Mouse (Mus musculus) small intestine, adult 2 months (tissue): ENCODE data around the gene Stk10. TPM values are rescaled to one million over a fixed set of nuclear protein-coding genes. Genes with fewer than 3 reads are reported as not detected.

Experiments
- H3K27ac ChIP-seq: fragments of 200-500 bp; 2 replicates; pipeline ENCODE4 v1.5.1; 2012; ENCODE audit warnings: low read depth, low read length, control low read depth, inconsistent platforms; ENCODE audit not compliant: insufficient read depth
- H3K27me3 ChIP-seq: fragments of 200-500 bp; 2 replicates; pipeline ENCODE4 v1.6.1; 2012; ENCODE audit warnings: mild to moderate bottlenecking, moderate library complexity, low read length, inconsistent platforms; ENCODE audit not compliant: control insufficient read depth, insufficient read depth
- H3K36me3 ChIP-seq: fragments of 200-500 bp; 2 replicates; pipeline ENCODE4 v1.6.1; 2012; ENCODE audit warnings: mild to moderate bottlenecking, low read length, control low read depth, inconsistent platforms; ENCODE audit not compliant: control insufficient read depth, insufficient read depth
- H3K4me1 ChIP-seq: fragments of 200-500 bp; 2 replicates; pipeline ENCODE4 v1.6.1; 2012; ENCODE audit warnings: low read length, inconsistent platforms, mixed read lengths; ENCODE audit not compliant: control insufficient read depth, insufficient read depth, insufficient read length
- H3K4me3 ChIP-seq: fragments of 200-500 bp; 2 replicates; pipeline ENCODE4 v1.5.1; 2012; ENCODE audit warnings: low read depth, mild to moderate bottlenecking, control low read depth, inconsistent platforms, low read length, moderate library complexity
- CTCF ChIP-seq: fragments of 200-500 bp; IDR thresholded peaks from 2 replicates; pipeline ENCODE4 v1.5.1; 2012; ENCODE audit warnings: low read depth, mild to moderate bottlenecking, control low read depth, inconsistent platforms, low read length, moderate library complexity, mixed read lengths; ENCODE audit not compliant: insufficient replicate concordance, insufficient read length; ENCODE audit errors: extremely low read depth
- POLR2A ChIP-seq: fragments of 200-500 bp; IDR thresholded peaks from 2 replicates; pipeline ENCODE4 v1.6.1; 2012; ENCODE audit warnings: low read depth, mild to moderate bottlenecking, control low read depth, inconsistent platforms, low read length, moderate library complexity
- WGBS: fragments of 180-500 bp; shearing (Covaris S2); methylation state at CpG from one replicate; pipeline ENCODE4 v1.1.7; 2018; 5-methylcytosine and 5-hydroxymethylcytosine counted together
- polyA plus RNA-seq: library from polyadenylated mRNA; depleted of rRNA; stranded (reverse); fragments of >200 nt; gene quantifications from 2 replicates; pipeline ENCODE4 v1.2.3, GENCODE M21; 2012

The Stk10 gene
- polyA plus RNA-seq, 1 experiment = 49.4 TPM

- 65% methylated on average over 6 of the region's 6 CpGs for WGBS
- no peaks in the 10 kb centered on the region for H3K27me3 ChIP-seq
- H3K4me1 ChIP-seq = no peaks in the 10 kb centered on the region
- no peak overlapping the region for H3K4me3 ChIP-seq
- peaks cover 5% of the 10 kb centered on the region; the same call in 1 of the 2 replicates for H3K36me3 ChIP-seq
- no peak overlapping the region for H3K27ac ChIP-seq
- TF ChIP-seq POLR2A (no peak), CTCF (no peak)
Measured at GRCm38 (mm10) chr11:32575964-32576759, 43.1 kb downstream of the Stk10 start.

DNA sequence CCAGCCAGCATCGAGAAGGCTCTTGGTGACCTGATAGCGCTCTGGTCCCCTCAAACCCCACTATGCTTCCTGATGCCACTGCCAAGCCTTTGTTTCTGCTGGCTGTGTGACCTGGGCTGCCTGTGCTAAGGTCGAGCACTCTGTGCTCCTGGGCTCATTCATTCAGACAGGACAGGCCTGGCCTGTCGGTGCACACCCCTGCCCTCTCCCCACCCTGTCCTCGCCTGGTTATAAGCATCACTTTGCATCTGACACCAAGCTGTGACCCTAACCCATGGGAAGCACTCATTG, 43.6 kb downstream of the Stk10 start:
- 28% methylated on average over 5 of the region's 5 CpGs for WGBS
- no peaks in the 10 kb centered on the region for H3K4me1 ChIP-seq
- no peak for TF ChIP-seq CTCF
- no peak for TF ChIP-seq POLR2A

DNA sequence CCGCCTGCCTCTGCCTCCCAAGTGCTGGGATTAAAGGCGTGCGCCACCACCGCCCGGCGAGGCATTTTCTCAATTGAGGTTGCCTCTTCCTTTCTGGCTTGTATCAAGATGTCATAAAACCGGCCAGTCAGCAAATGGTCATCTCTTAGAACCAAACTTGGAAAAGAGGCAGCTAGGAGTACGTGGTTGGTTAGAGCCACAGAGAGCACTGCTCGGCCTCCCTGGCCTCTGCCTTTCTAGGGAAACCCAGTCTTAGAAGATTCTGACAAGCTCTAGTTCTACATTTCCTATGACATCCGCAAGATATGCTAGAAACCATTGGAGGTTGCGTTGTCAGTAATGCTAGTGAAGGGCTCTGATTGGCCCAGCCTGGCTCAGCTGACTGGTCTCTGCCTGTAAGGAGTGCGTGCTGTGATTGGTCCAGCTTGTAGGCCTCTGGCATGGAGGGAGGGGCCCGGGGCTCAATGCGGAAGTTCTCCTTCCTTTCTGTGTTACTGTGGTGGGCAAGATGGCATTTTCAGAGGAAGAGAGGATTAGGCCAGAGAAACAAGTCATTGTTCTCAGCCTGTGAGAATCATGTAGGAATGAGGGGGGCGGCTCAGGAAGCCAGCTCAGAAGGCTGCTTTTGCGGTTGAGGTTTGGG, 47.3 kb downstream of the Stk10 start:
- H3K4me1 ChIP-seq = peaks cover 4% of the 10 kb centered on the region; the same call in 1 of the 2 replicates
- no peaks in the 10 kb centered on the region for H3K27me3 ChIP-seq
- H3K36me3 ChIP-seq = peaks cover 5% of the 10 kb centered on the region; the same call in 1 of the 2 replicates
- TF ChIP-seq CTCF (no peak), POLR2A (no peak)
- no peak overlapping the region for H3K4me3 ChIP-seq
- no peak overlapping the region for H3K27ac ChIP-seq
- WGBS = 85% methylated on average over 16 of the region's 16 CpGs

More for the DNA sequence above, 43.6 kb downstream of the Stk10 start:
- peaks cover 5% of the 10 kb centered on the region; the same call in 1 of the 2 replicates for H3K36me3 ChIP-seq
- H3K27ac ChIP-seq = no peak overlapping the region
- H3K4me3 ChIP-seq = no peak overlapping the region
- no peaks in the 10 kb centered on the region for H3K27me3 ChIP-seq

DNA sequence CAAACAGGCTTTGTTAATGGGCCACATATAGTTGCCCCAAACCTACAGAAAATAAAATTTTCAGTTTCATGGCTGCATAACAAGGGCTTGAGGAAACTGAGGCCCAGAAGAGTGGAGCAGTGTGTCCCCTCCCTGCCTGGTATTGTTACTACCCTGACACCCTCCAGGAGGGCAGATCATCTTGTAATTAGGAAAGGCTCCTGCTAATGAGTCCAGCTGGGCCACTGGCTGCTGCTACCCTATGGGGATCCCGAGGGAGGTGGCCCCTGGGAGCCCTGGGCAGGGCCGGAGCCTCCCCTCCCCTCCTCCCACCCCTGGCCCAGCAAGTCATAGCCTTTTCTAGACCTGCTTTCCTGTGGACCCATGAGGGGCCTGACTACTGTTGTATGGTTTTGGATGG, 47.9 kb downstream of the Stk10 start:
- H3K27me3 ChIP-seq = no peaks in the 10 kb centered on the region
- TF ChIP-seq POLR2A = no peak
- TF ChIP-seq CTCF = no peak
- peaks cover 5% of the 10 kb centered on the region; the same call in 1 of the 2 replicates for H3K36me3 ChIP-seq
- H3K27ac ChIP-seq = no peak overlapping the region
- WGBS = 70% methylated on average over 2 of the region's 2 CpGs
- no peak overlapping the region for H3K4me3 ChIP-seq
- H3K4me1 ChIP-seq = peaks cover 4% of the 10 kb centered on the region; the same call in 1 of the 2 replicates

DNA sequence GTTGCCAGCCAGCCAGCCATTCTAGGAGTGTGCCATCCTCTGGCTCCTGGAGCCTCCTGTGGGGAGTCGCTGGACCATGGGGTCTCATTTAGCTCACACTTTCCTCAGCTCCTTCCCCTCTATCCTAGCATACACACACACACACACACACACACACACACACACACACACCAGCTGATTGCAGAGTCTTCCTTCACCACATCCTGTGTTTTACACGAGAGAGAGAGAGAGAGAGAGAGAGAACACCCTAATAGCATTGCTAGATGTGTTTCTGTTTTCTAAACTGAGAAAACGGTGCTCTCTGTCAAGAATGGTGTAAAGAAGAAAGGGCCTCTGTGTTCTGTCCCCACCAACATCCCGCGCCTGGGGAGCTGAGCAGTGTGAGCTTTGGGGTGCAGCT, 49.7 kb downstream of the Stk10 start:
- TF ChIP-seq CTCF (no peak), POLR2A (no peak)

DNA sequence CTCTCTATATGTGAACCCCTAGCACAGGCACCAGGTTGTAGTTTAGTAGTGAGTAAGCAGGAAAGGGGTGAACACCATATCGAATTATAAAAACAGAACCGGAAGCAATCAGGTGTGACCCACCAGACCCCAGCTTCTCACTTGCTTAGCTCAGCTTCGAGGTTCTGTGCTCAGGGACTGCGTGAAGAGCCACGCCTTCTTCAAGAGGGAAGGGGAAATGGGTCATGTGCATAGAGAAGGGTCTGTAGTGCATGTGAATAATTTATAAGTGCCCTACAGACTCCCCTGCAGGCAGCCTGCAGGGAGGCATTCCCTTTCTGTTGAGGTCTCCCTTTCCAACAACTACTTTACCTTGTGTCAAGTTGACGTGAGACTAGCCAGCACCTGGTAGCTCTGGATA, 52.9 kb downstream of the Stk10 start:
- Histone ChIP-seq H3K4me3 (no peak overlapping the region), H3K27ac (no peak overlapping the region), H3K4me1 (peaks cover 4% of the 10 kb centered on the region; the same call in 1 of the 2 replicates), H3K36me3 (peaks cover 6% of the 10 kb centered on the region), H3K27me3 (no peaks in the 10 kb centered on the region)
- TF ChIP-seq POLR2A (no peak), CTCF (no peak)
- WGBS = 61% methylated on average over 6 of the region's 6 CpGs

More for the DNA sequence above, 49.7 kb downstream of the Stk10 start:
- H3K4me1 ChIP-seq = peaks cover 4% of the 10 kb centered on the region; the same call in 1 of the 2 replicates
- no peak overlapping the region for H3K27ac ChIP-seq
- peaks cover 1% of the 10 kb centered on the region; the same call in 1 of the 2 replicates for H3K36me3 ChIP-seq
- H3K4me3 ChIP-seq = no peak overlapping the region
- 58% methylated on average over 5 of the region's 5 CpGs for WGBS
- H3K27me3 ChIP-seq = no peaks in the 10 kb centered on the region
